Mouse (Mus musculus) thymus, adult 2 months (tissue): ENCODE data around the gene Elof1.

Source experiments
- CTCF ChIP-seq: fragments of 200-500 bp; IDR thresholded peaks from 2 replicates; pipeline ENCODE4 v1.5.1; 2012; ENCODE audit warnings: mild to moderate bottlenecking, control low read depth, low read length, moderate library complexity, borderline replicate concordance; ENCODE audit not compliant: control insufficient read depth, poor library complexity, insufficient read depth; ENCODE audit errors: extremely low read depth
- POLR2A ChIP-seq: fragments of 200-500 bp; IDR thresholded peaks from 2 replicates; pipeline ENCODE4 v1.6.1; 2012; ENCODE audit warnings: mild to moderate bottlenecking, low read length, control low read depth, moderate library complexity; ENCODE audit not compliant: control insufficient read depth, poor library complexity, insufficient read depth; ENCODE audit errors: extremely low read depth

DNA sequence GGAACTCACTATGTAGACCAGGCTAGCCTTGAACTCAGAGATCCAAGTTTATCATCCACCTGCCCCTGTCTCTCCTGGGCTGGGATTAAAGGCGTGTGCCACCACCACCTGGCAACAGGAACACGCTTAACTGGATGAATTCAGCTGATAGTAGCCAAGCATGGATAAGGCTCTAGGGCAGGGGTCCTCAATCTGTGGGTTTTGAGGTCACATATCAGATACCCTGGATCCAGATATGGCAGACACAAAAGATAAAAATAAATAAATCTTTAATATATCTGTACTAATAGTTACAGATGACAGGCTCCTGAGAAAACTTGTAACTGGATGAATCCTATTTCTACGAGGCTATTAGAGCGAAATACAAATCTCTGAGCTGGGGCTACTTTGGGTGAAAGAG, 1.3 kb downstream of the Elof1 start:
- TF ChIP-seq CTCF (no peak), POLR2A (no peak)
